Mouse (Mus musculus): Measurements from ENCODE around the gene Ncaph. TPM values are rescaled to one million over a fixed set of nuclear protein-coding genes. Genes with fewer than 3 reads are reported as not detected.
"Not testable (repeated sequence)": the region's sequence is repeated elsewhere in the genome, so short reads cannot be mapped to it uniquely, and the experiment has no call there.

The Ncaph gene
- polyA plus RNA-seq, 1 experiment from 2014 or later, result 17.7 TPM

GRCm38 (mm10) chr2:127121591-127122235 lies 12.0 kb downstream of the Ncaph start:
- DNase-seq (ENCODE audit: low spot score), result peak; percentile 64
- Histone ChIP-seq H3K4me3 (ENCODE audit: low read depth, low read length) (no peak overlapping the region), H3K27ac (ENCODE audit: low read length) (peak overlapping the region; percentile 76), H3K9ac (replicated peaks; ENCODE audit: low read depth) (no peak overlapping the region), H3K9me3 (ENCODE audit: low read length) (no peaks in the 10 kb centered on the region), H3K27me3 (replicated peaks; ENCODE audit: insufficient read depth, low read length) (no peaks in the 10 kb centered on the region), H3K4me1 (ENCODE audit: insufficient read depth, low read depth, low read length) (no peaks in the 10 kb centered on the region; the same call in 1 of the 2 replicates), H3K36me3 (ENCODE audit: insufficient read depth, low read length) (peaks cover 21% of the 10 kb centered on the region; the same call in 1 of the 2 replicates), H3K4me2 (replicated peaks; ENCODE audit: low read depth, low read length) (peak overlapping the region; percentile 14; the same call in 1 of the 2 replicates)
- TF ChIP-seq CTCF (IDR thresholded peaks at IDR 0.05) (no peak), EP300 (IDR thresholded peaks at IDR 0.05) (no peak)
- WGBS, result 67% methylated on average over 8 of the region's 8 CpGs
- ATAC-seq, result peak; percentile 85

- ATAC-seq (no peak), DNase-seq (ENCODE audit: low spot score) (no peak)
- TF ChIP-seq CTCF (IDR thresholded peaks at IDR 0.05) (no peak), EP300 (IDR thresholded peaks at IDR 0.05) (no peak)
- Histone ChIP-seq H3K4me3 (ENCODE audit: low read depth, low read length) (no peak overlapping the region), H3K4me1 (ENCODE audit: insufficient read depth, low read depth, low read length) (no peaks in the 10 kb centered on the region), H3K4me2 (replicated peaks; ENCODE audit: low read depth, low read length) (no peak overlapping the region), H3K9ac (replicated peaks; ENCODE audit: low read depth) (no peak overlapping the region), H3K9me3 (ENCODE audit: low read length) (no peaks in the 10 kb centered on the region), H3K36me3 (ENCODE audit: insufficient read depth, low read length) (peaks cover 16% of the 10 kb centered on the region), H3K27me3 (replicated peaks; ENCODE audit: insufficient read depth, low read length) (no peaks in the 10 kb centered on the region), H3K27ac (ENCODE audit: low read length) (no peak overlapping the region)
- 92% methylated on average over 4 of the region's 4 CpGs for WGBS
These were observed 24.8 kb downstream of the Ncaph start for GRCm38 (mm10) chr2:127108986-127109385.

GRCm38 (mm10) chr2:127092000-127092399 lies 41.8 kb downstream of the Ncaph start:
- Histone ChIP-seq H3K27me3 (replicated peaks; ENCODE audit: insufficient read depth, low read length) (no peaks in the 10 kb centered on the region), H3K9ac (replicated peaks; ENCODE audit: low read depth) (no peak overlapping the region), H3K4me2 (replicated peaks; ENCODE audit: low read depth, low read length) (no peak overlapping the region), H3K36me3 (ENCODE audit: insufficient read depth, low read length) (0 out of 2 replicates have a peak, but pooled peaks cover 4% of the 10 kb centered on the region), H3K27ac (ENCODE audit: low read length) (no peak overlapping the region), H3K4me3 (ENCODE audit: low read depth, low read length) (no peak overlapping the region), H3K4me1 (ENCODE audit: insufficient read depth, low read depth, low read length) (no peaks in the 10 kb centered on the region), H3K9me3 (ENCODE audit: low read length) (no peaks in the 10 kb centered on the region)
- TF ChIP-seq EP300 (IDR thresholded peaks at IDR 0.05) (no peak), CTCF (IDR thresholded peaks at IDR 0.05) (no peak)
- 61% methylated on average over 8 of the region's 8 CpGs for WGBS
- no peak for ATAC-seq
- DNase-seq (ENCODE audit: low spot score), result no peak

- not testable (repeated sequence) for ATAC-seq; H3K27me3 ChIP-seq (replicated peaks; ENCODE audit: insufficient read depth, low read length); H3K27ac ChIP-seq (ENCODE audit: low read length); H3K4me3 ChIP-seq (ENCODE audit: low read depth, low read length); H3K9ac ChIP-seq (replicated peaks; ENCODE audit: low read depth); DNase-seq (ENCODE audit: low spot score); H3K4me2 ChIP-seq (replicated peaks; ENCODE audit: low read depth, low read length); H3K4me1 ChIP-seq (ENCODE audit: insufficient read depth, low read depth, low read length); H3K36me3 ChIP-seq (ENCODE audit: insufficient read depth, low read length); H3K9me3 ChIP-seq (ENCODE audit: low read length)
These were observed 43.6 kb downstream of the Ncaph start for GRCm38 (mm10) chr2:127090151-127090550.

GRCm38 (mm10) chr2:127086235-127086634 lies 47.5 kb downstream of the Ncaph start:
- WGBS, result 88% methylated on average over 5 of the region's 5 CpGs
- no peak overlapping the region for H3K4me2 ChIP-seq (replicated peaks; ENCODE audit: low read depth, low read length)
- H3K36me3 ChIP-seq (ENCODE audit: insufficient read depth, low read length), result 0 out of 2 replicates have a peak, but pooled peaks cover 3% of the 10 kb centered on the region
- no peaks in the 10 kb centered on the region for H3K4me1 ChIP-seq (ENCODE audit: insufficient read depth, low read depth, low read length)
- H3K27ac ChIP-seq (ENCODE audit: low read length), result no peak overlapping the region
- no peaks in the 10 kb centered on the region for H3K27me3 ChIP-seq (replicated peaks; ENCODE audit: insufficient read depth, low read length)
- H3K4me3 ChIP-seq (ENCODE audit: low read depth, low read length), result no peak overlapping the region
- no peak for ATAC-seq
- H3K9me3 ChIP-seq (ENCODE audit: low read length), result no peaks in the 10 kb centered on the region
- no peak overlapping the region for H3K9ac ChIP-seq (replicated peaks; ENCODE audit: low read depth)
- DNase-seq (ENCODE audit: low spot score), result no peak
- TF ChIP-seq CTCF (IDR thresholded peaks at IDR 0.05) (no peak), EP300 (IDR thresholded peaks at IDR 0.05) (no peak)

GRCm38 (mm10) chr2:127080591-127081218 lies 53.0 kb downstream of the Ncaph start:
- TF ChIP-seq EP300 (IDR thresholded peaks at IDR 0.05), result no peak
- TF ChIP-seq CTCF (IDR thresholded peaks at IDR 0.05), result no peak
- ATAC-seq (no peak), DNase-seq (ENCODE audit: low spot score) (no peak)
- no peaks in the 10 kb centered on the region for H3K36me3 ChIP-seq (ENCODE audit: insufficient read depth, low read length)
- no peak overlapping the region for H3K4me3 ChIP-seq (ENCODE audit: low read depth, low read length)
- no peaks in the 10 kb centered on the region for H3K9me3 ChIP-seq (ENCODE audit: low read length)
- H3K4me2 ChIP-seq (replicated peaks; ENCODE audit: low read depth, low read length), result no peak overlapping the region
- no peaks in the 10 kb centered on the region for H3K27me3 ChIP-seq (replicated peaks; ENCODE audit: insufficient read depth, low read length)
- H3K9ac ChIP-seq (replicated peaks; ENCODE audit: low read depth), result no peak overlapping the region
- no peak overlapping the region for H3K27ac ChIP-seq (ENCODE audit: low read length)
- H3K4me1 ChIP-seq (ENCODE audit: insufficient read depth, low read depth, low read length), result no peaks in the 10 kb centered on the region
- WGBS, result 87% methylated on average over 11 of the region's 11 CpGs
